Mouse (Mus musculus): ENCODE data around the gene Tbc1d17.

GRCm38 (mm10) chr7:44810819-44811557, 37.9 kb downstream of the Tbc1d17 start:
- TF ChIP-seq CTCF (IDR thresholded peaks at IDR 0.05; ENCODE audit: extremely low read depth, insufficient read depth, low read length), result no peak
- no peak for TF ChIP-seq POLR2A (IDR thresholded peaks at IDR 0.05; ENCODE audit: extremely low read depth, insufficient read depth, low read length)

Data from cortical plate, adult 2 months (tissue).